Mouse (Mus musculus): ENCODE measurements at regions not wholly inside any gene's neighbourhood (a gene's known extent, or its start where the extent isn't known, plus 50 kb on each side); places are given as distances from the start of the nearest gene placed in this dataset.

DNA sequence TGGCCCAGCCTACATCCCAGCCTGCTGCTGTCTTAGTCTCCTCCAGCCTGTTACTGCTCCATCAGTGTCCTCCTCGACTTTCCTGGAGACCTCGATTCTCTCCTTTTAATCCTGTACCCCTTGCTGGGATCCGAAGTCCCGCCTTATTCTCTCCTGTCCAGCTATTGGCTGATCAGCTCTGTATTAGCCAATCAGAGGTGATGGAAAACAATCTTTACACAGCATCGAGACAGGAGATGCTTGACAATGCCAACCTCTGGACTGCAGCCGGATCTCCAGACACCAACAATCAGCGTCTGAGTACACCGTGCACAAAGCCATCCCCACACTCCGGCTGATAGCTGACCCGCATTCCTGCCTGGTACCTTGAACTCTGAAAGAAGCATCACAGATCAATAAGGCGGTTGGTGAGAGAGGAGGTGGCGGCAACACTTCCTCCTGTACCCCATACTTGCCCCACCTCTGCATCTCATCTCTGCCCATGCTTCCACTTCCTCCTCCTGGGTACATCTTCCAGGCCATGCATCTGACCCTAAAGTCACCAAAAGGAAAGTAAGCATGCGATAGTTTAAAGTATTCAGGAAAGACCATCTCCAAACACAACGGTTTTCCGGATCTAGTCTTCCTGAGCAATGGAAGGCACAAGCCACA, 316.4 kb downstream of the Zfp706 start:
- no peaks in the 10 kb centered on the region for H3K36me3 ChIP-seq
- WGBS: 68% methylated on average over 15 of the region's 15 CpGs
- H3K4me2 ChIP-seq (replicated peaks): no peak overlapping the region
- H3K9ac ChIP-seq: no peak overlapping the region
- H3K27me3 ChIP-seq: no peaks in the 10 kb centered on the region
- peaks cover 16% of the 10 kb centered on the region for H3K4me1 ChIP-seq
- H3K9me3 ChIP-seq: no peaks in the 10 kb centered on the region
- no peak overlapping the region for H3K27ac ChIP-seq
- no peak overlapping the region for H3K4me3 ChIP-seq
- no peak for ATAC-seq (ENCODE audit: low FRiP score, low read depth)

DNA sequence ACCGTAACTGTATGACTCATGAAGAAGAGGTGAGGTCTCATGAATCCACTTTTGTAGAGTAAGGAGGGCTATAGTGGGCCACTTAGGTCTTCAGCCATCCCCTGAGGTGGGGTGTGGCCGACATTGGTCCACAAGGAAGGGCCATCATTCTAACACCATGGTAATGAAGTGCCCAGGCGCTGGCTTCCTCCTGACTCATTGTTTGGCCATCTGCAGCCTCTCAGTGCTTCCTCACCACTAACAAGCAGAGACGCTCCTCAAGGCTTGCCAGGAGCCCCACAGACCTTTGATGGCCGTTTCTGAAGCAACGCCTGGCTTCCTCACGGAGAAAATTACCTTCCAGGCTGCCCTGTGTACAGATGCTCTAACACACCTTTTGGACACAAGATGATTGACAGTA, 317.7 kb downstream of the Zfp706 start:
- no peaks in the 10 kb centered on the region for H3K36me3 ChIP-seq
- no peak overlapping the region for H3K4me2 ChIP-seq (replicated peaks)
- 54% methylated on average over 7 of the region's 7 CpGs for WGBS
- H3K27me3 ChIP-seq: no peaks in the 10 kb centered on the region
- no peak overlapping the region for H3K27ac ChIP-seq
- no peak overlapping the region for H3K4me3 ChIP-seq
- H3K9ac ChIP-seq: no peak overlapping the region
- ATAC-seq (ENCODE audit: low FRiP score, low read depth): no peak
- H3K4me1 ChIP-seq: peaks cover 16% of the 10 kb centered on the region
- no peaks in the 10 kb centered on the region for H3K9me3 ChIP-seq

DNA sequence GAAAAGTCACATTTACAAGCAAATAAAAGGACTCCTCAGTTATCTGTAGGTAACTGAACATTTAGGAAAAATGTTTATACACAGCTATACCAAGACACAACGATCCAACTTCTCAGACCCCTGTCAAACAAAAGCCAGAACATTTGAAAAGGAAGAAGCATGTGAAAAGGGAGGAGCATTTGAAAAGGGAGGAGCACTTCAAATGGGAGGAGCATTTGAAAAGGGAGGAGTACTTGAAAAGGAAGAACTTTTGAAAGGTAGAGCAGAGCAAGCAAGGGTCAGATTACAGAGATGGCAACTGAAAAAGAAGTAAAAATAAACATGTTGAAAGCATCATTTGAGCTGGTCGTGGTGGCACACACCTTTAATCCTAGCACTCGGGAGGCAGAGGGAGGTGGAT, 318.3 kb downstream of the Zfp706 start:
- 60% methylated on average over 3 of the region's 3 CpGs for whole genome bisulfite sequencing

DNA sequence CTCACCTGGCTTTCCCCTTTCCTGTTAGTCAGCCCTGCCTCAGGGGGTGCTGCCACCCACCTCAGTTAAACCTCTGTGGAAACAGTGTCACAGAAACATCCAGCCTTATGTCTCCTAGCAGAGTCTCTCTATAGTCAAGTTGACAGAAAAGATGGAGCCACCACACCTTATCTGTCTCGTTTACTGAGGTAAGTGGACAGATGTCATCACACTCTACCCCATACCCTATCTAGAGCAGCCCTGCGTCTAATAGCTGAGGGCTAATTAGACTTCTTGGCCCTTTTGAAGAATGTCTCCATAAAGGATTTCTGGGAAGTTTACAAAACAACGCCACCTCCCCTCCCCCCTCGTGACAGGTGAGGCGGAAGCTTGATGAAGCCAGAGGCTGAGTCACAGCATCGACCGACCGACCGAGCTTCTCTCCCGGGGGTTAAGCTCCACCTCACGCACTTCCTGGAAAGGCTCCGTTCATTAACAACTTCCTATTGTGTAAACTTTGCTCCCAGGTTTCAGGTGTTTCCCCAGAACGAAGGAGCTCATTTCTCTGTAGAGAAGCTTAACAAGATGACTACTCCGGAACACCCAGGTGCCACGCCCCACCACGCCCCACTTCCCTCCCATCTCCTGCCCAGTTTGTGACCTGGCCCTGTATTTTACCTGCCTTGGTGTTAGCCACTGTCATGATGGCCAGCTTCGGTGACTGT, 319.4 kb downstream of the Zfp706 start:
- 8% methylated on average over 17 of the region's 17 CpGs for WGBS
- no peak for ATAC-seq (ENCODE audit: low FRiP score, low read depth)
- no peaks in the 10 kb centered on the region for H3K36me3 ChIP-seq
- no peaks in the 10 kb centered on the region for H3K9me3 ChIP-seq
- peak overlapping the region; percentile 23 for H3K4me3 ChIP-seq
- peak overlapping the region; percentile 49 for H3K4me2 ChIP-seq (replicated peaks)
- H3K27me3 ChIP-seq: no peaks in the 10 kb centered on the region
- 0 out of 2 replicates have a peak overlapping the region, but pooled peaks have one; percentile 19 for H3K9ac ChIP-seq
- no peak overlapping the region for H3K27ac ChIP-seq
- H3K4me1 ChIP-seq: peaks cover 16% of the 10 kb centered on the region

More for the DNA sequence above, 318.3 kb downstream of the Zfp706 start:
- no peaks in the 10 kb centered on the region for H3K36me3 ChIP-seq
- H3K4me3 ChIP-seq: no peak overlapping the region
- no peak overlapping the region for H3K9ac ChIP-seq
- no peak for ATAC-seq (ENCODE audit: low FRiP score, low read depth)
- H3K4me2 ChIP-seq (replicated peaks): no peak overlapping the region
- peaks cover 16% of the 10 kb centered on the region for H3K4me1 ChIP-seq
- no peaks in the 10 kb centered on the region for H3K9me3 ChIP-seq
- H3K27me3 ChIP-seq: no peaks in the 10 kb centered on the region
- no peak overlapping the region for H3K27ac ChIP-seq

DNA sequence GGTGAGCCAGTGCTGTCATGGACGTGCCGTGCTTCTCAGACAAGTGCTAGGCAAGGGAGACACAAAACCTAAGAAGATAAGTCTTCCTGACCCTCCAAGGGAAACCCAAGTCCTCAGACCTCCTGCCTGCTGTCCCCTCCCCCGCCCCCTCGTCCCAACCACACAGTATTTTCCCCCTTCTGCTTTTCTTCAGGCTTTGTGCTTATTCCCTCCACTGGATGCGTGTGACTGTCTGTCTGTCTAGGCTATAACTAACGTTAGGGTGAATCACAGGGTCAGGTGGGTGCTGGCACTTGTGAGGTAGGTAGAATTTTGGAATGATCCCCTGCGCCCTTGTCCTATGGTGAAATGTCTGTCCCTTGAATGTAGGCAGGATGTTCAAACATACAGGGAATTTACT, 322.9 kb downstream of the Zfp706 start:
- Histone ChIP-seq H3K4me2 (replicated peaks) (no peak overlapping the region), H3K4me1 (peaks cover 19% of the 10 kb centered on the region), H3K4me3 (no peak overlapping the region), H3K9ac (no peak overlapping the region), H3K27me3 (no peaks in the 10 kb centered on the region), H3K9me3 (no peaks in the 10 kb centered on the region), H3K27ac (no peak overlapping the region), H3K36me3 (no peaks in the 10 kb centered on the region)
- WGBS: 72% methylated on average over 7 of the region's 7 CpGs
- ATAC-seq (ENCODE audit: low FRiP score, low read depth): no peak

DNA sequence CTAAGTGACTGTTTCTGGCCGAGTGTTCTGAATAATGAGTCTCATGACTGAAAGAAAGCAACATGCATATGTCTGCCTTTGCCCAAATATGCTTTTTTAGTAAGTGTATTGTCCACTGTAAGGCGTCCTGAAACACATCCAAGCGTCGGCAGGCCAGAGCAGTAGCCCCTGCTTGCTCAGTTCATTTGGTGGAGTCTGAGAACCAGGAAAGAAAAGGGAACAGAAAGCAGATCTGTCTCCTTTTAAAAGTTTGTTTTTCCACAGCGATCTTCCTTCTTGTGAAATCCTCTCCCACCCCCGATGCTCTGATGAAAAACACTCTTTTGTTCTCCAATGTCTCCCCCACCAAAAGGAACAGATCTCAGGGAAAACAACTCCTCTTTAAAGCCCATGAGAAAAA, 324.7 kb downstream of the Zfp706 start:
- H3K4me3 ChIP-seq: no peak overlapping the region
- no peaks in the 10 kb centered on the region for H3K27me3 ChIP-seq
- H3K4me2 ChIP-seq (replicated peaks): no peak overlapping the region
- H3K36me3 ChIP-seq: no peaks in the 10 kb centered on the region
- H3K27ac ChIP-seq: no peak overlapping the region
- peaks cover 12% of the 10 kb centered on the region; the same call in 1 of the 2 replicates for H3K4me1 ChIP-seq
- 52% methylated on average over 6 of the region's 6 CpGs for WGBS
- no peak for ATAC-seq (ENCODE audit: low FRiP score, low read depth)
- H3K9me3 ChIP-seq: no peaks in the 10 kb centered on the region
- H3K9ac ChIP-seq: no peak overlapping the region

DNA sequence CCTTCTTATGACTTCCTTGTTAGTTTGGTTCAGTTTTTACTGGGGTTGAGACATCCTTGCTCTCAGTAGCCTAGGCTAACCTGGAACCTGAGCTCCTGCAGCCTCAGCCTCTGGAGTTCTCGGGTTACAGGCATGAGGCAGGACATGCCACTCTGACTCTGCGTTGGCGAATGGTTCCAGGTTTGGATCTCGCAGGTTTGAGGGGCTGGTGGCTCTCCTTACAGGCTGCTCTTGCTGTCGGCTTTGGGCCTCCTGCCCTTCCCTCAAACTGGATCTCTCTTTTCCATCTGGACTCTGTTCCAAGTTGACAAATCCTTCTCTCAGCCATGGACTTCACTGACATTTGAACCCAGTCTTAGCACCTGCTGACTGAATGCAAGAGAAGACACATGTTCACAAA, 325.4 kb downstream of the Zfp706 start:
- H3K27me3 ChIP-seq: no peaks in the 10 kb centered on the region
- ATAC-seq (ENCODE audit: low FRiP score, low read depth): no peak
- no peaks in the 10 kb centered on the region for H3K36me3 ChIP-seq
- no peak overlapping the region for H3K4me3 ChIP-seq
- no peak overlapping the region for H3K27ac ChIP-seq
- no peak overlapping the region for H3K4me2 ChIP-seq (replicated peaks)
- 38% methylated on average over 5 of the region's 5 CpGs for WGBS
- H3K9me3 ChIP-seq: no peaks in the 10 kb centered on the region
- H3K4me1 ChIP-seq: peaks cover 12% of the 10 kb centered on the region; the same call in 1 of the 2 replicates
- no peak overlapping the region for H3K9ac ChIP-seq

DNA sequence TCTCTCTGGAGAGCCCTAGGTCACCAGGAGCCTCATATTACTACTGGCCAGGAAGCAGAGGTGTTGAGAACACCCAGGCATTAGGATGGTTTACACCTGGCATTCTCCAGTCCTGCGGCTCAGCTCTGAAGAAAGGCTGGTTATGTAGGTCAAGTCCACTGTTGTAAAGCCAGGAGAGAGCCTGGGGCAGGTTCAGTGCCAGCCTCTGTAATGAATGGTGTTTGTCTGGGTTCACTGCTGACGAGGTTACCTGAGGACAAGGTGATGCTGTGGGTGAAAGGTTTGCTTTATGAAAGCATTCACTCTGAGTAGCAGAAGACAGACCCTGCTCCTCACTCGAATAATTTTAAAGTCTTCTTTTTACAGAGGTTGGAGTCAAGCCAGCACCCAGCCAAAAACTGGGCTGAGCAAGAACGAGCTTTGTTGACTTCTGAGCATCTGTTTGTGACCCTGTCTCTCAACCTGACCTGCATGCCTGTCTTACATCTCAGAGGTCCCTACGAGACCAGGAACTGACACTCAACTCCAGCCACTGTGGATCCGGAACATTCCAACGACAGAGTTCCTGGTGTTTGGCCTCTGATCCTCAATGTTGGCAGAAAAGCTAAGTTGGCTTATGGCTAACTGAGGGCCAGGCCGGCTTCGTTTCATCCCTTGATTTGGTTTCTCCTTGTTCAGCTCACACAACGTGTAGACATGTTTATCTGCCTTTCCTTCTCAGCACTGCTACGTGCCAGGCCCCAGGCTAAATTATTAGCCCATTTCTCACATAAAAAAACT, 327.0 kb downstream of the Zfp706 start:
- Histone ChIP-seq H3K27me3 (no peaks in the 10 kb centered on the region), H3K27ac (no peak overlapping the region), H3K36me3 (no peaks in the 10 kb centered on the region), H3K9ac (no peak overlapping the region), H3K9me3 (no peaks in the 10 kb centered on the region), H3K4me2 (replicated peaks) (no peak overlapping the region), H3K4me3 (no peak overlapping the region), H3K4me1 (peaks cover 12% of the 10 kb centered on the region; the same call in 1 of the 2 replicates)
- ATAC-seq (ENCODE audit: low FRiP score, low read depth): no peak
- WGBS: 81% methylated on average over 11 of the region's 11 CpGs

DNA sequence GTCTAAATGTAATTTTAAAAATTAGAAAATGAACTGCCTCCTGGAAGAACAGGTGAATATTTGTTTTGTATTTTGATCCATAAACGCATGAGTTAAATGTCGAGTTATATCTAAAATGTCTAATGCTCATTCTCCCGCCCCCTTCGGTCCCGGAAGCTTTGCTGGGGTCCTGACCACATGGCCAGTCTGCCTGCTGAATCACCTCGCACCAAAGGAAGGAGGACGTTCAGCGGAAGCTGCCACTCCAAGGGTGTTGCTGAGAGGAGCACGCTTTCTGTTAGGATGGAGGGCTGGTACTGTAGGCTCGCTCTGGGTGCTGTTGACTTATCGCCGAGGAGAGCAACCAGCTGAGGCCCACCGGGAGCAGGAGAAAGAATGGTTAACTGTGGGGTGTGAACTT, 328.0 kb downstream of the Zfp706 start:
- Histone ChIP-seq H3K9me3 (no peaks in the 10 kb centered on the region), H3K27me3 (no peaks in the 10 kb centered on the region), H3K4me2 (replicated peaks) (no peak overlapping the region), H3K4me1 (peaks cover 12% of the 10 kb centered on the region; the same call in 1 of the 2 replicates), H3K27ac (no peak overlapping the region), H3K4me3 (no peak overlapping the region), H3K36me3 (no peaks in the 10 kb centered on the region), H3K9ac (no peak overlapping the region)
- ATAC-seq (ENCODE audit: low FRiP score, low read depth): no peak
- WGBS: 83% methylated on average over 13 of the region's 13 CpGs

DNA sequence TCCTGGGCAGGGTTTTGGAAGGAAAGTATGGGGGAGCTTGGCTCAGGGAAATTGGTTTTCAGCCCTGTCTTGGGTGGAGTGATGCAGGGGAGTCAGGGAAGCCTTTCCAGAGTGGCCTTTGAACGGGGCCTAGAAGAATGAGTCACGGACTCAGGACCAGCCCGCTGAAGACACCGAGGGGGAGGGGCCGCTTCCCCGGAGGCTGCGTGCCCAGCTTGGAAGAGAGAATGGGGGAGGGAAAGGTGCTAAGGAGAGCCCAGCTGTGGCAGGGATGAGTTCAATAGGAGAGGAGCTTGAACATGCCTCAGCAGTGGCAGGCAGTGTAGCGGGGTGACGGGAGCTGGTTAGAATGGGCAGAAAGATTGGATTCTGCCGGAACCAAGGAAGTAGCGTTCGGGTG, 337.8 kb downstream of the Zfp706 start:
- Histone ChIP-seq H3K36me3 (no peaks in the 10 kb centered on the region), H3K4me2 (replicated peaks) (no peak overlapping the region)
- 29% methylated on average over 12 of the region's 12 CpGs for WGBS

DNA sequence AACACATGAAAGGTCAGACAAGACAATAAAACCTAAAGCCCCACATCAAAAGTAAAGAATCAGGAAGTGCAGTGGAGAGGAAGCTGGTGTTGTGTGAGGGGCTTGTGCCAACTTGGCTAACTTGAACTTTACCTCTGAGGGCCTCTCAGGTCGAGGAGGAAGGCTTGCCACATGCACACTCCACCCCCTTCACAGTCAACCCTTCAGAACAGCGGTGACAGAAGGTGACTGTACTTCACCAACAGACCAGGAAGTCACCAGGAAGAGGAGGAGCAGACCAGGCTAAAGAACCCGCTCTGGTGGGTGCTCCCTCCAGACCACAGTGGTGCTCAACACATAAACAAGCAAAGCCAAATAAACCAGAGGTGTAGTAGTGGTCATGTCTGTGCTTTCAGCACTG, 341.0 kb downstream of the Zfp706 start:
- Histone ChIP-seq H3K27me3 (no peaks in the 10 kb centered on the region), H3K4me3 (no peak overlapping the region), H3K9ac (no peak overlapping the region), H3K36me3 (no peaks in the 10 kb centered on the region), H3K4me1 (peaks cover 10% of the 10 kb centered on the region), H3K4me2 (replicated peaks) (no peak overlapping the region), H3K9me3 (no peaks in the 10 kb centered on the region), H3K27ac (no peak overlapping the region)
- WGBS: 54% methylated on average over 3 of the region's 3 CpGs
- no peak for ATAC-seq (ENCODE audit: low FRiP score, low read depth)

More for the DNA sequence above, 337.8 kb downstream of the Zfp706 start:
- H3K9ac ChIP-seq: no peak overlapping the region
- no peaks in the 10 kb centered on the region for H3K27me3 ChIP-seq
- no peaks in the 10 kb centered on the region for H3K9me3 ChIP-seq
- H3K4me1 ChIP-seq: peaks cover 9% of the 10 kb centered on the region
- ATAC-seq (ENCODE audit: low FRiP score, low read depth): no peak; the same call in 1 of the 2 replicates
- no peak overlapping the region for H3K4me3 ChIP-seq
- H3K27ac ChIP-seq: no peak overlapping the region

DNA sequence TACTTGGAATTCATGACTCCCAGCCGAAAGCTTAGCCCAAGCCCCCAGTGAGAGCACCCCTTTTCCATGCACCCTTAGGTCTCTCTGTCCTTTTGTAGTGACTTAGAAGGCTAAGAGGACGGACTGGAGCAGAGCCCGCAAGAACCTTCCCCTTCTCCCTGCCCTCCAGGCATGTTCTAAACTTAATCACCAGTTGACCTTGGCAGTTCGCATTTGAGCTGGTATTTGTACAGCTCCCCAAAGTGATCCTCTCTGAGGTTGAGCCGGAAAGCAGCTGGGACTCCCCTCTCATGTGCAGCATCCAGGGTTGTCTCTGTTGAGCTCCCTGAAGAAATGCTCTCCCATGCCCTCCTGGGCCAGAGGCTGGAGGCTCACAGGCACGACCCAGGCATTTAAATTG, 343.2 kb downstream of the Zfp706 start:
- WGBS: 68% methylated on average over 6 of the region's 6 CpGs
- no peaks in the 10 kb centered on the region for H3K36me3 ChIP-seq
- no peaks in the 10 kb centered on the region for H3K9me3 ChIP-seq
- no peak overlapping the region for H3K4me3 ChIP-seq
- no peak overlapping the region for H3K4me2 ChIP-seq (replicated peaks)
- no peak overlapping the region for H3K27ac ChIP-seq
- no peak overlapping the region for H3K9ac ChIP-seq
- peaks cover 19% of the 10 kb centered on the region for H3K4me1 ChIP-seq
- no peaks in the 10 kb centered on the region for H3K27me3 ChIP-seq
- ATAC-seq (ENCODE audit: low FRiP score, low read depth): no peak
